Mouse (Mus musculus): ENCODE measurements around the gene Cela2a. TPM values are rescaled to one million over a fixed set of nuclear protein-coding genes. Genes with fewer than 3 reads are reported as not detected.
"Not testable (repeated sequence)": the region's sequence is repeated elsewhere in the genome, so short reads cannot be mapped to it uniquely, and the experiment has no call there.

Cela2a gene
- polyA plus RNA-seq, 1 experiment: not detected

GRCm38 (mm10) chr4:141787046-141787445 lies 38.9 kb downstream of the Cela2a start:
- WGBS: 82% methylated on average over 6 of the region's 6 CpGs
- Histone ChIP-seq H3K4me1 (ENCODE audit: control insufficient read depth, insufficient read depth, low read length) (no peaks in the 10 kb centered on the region; the same call in 1 of the 2 replicates), H3K27ac (ENCODE audit: control insufficient read depth, insufficient read depth, low read depth, low read length, poor library complexity) (no peak overlapping the region), H3K4me3 (replicated peaks; ENCODE audit: control insufficient read depth, low read depth, low read length) (no peak overlapping the region)
- no peak for TF ChIP-seq POLR2A (IDR thresholded peaks at IDR 0.05; ENCODE audit: borderline replicate concordance, control insufficient read depth, low read depth, low read length)
- no peak for TF ChIP-seq CTCF (IDR thresholded peaks at IDR 0.05; ENCODE audit: control insufficient read depth, insufficient read depth, low read length)

- 89% methylated on average over 13 of the region's 13 CpGs for WGBS
- no peak for TF ChIP-seq CTCF (IDR thresholded peaks at IDR 0.05; ENCODE audit: control insufficient read depth, insufficient read depth, low read length)
- no peak for TF ChIP-seq POLR2A (IDR thresholded peaks at IDR 0.05; ENCODE audit: borderline replicate concordance, control insufficient read depth, low read depth, low read length)
- no peaks in the 10 kb centered on the region; the same call in 1 of the 2 replicates for H3K4me1 ChIP-seq (ENCODE audit: control insufficient read depth, insufficient read depth, low read length)
Measured at GRCm38 (mm10) chr4:141786141-141786540, 39.8 kb downstream of the Cela2a start.

DNA sequence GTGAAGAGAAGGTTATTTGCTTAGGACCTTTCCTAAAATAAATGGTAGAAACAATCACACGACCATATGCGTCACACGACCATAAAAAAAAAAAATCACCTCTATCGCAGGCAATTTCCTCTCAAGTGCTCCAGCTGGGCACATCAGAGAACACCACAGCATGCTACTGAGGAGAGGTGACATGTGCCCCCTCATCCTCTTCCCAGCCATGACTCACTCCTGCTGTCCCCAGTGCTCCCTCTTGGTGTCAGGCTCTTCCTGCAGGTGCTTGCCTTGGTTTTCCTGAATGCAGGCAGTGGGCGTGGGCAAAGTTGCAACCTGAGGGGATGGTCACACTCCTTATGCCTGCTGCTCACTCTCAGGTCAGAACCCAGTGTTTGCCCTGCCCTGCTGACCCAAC lies 41.1 kb downstream of the Cela2a start:
- Histone ChIP-seq H3K27ac (ENCODE audit: control insufficient read depth, insufficient read depth, low read depth, low read length, poor library complexity) (no peak overlapping the region), H3K4me3 (replicated peaks; ENCODE audit: control insufficient read depth, low read depth, low read length) (no peak overlapping the region), H3K4me1 (ENCODE audit: control insufficient read depth, insufficient read depth, low read length) (no peaks in the 10 kb centered on the region)
- TF ChIP-seq POLR2A (IDR thresholded peaks at IDR 0.05; ENCODE audit: borderline replicate concordance, control insufficient read depth, low read depth, low read length) (no peak), CTCF (IDR thresholded peaks at IDR 0.05; ENCODE audit: control insufficient read depth, insufficient read depth, low read length) (no peak)
- WGBS: 92% methylated on average over 5 of the region's 5 CpGs

More at GRCm38 (mm10) chr4:141786141-141786540, 39.8 kb downstream of the Cela2a start:
- Histone ChIP-seq H3K4me3 (replicated peaks; ENCODE audit: control insufficient read depth, low read depth, low read length) (no peak overlapping the region), H3K27ac (ENCODE audit: control insufficient read depth, insufficient read depth, low read depth, low read length, poor library complexity) (no peak overlapping the region)

DNA sequence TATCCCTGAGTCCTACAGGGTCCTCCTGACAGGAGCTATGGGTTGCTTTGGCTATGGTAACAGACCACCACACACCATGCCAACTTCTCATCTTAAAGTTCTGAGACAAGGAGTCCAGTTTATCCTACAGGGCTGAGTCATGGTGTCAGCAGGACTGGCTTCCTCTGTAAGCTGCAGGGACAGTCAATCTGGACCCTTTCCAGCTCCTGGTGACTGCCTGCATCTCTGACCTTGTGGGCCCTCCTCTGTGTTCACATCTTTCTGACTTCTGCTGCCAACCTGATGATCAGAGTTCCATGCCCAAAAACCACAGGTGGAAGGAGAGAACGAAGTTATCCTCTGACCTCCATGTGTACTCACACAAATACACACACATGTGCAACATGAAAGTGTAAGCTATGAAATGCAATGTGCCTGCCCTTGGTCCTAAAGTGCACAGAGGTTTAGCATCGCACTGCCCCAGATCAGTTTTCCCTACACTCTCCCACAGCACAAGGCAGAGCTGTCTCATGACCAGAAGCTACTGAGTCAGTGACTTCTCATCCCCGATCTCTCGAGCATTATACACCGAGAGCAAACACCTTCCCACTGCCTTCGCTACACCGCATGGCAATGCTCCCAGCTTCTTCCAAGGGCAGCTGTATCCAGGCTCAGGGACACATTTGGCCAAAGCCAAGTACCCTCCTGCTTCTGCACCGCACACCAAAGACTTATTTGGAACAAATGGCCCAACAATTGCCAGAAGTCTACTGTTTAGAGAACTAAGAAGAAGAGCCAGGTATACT lies 44.6 kb downstream of the Cela2a start:
- H3K4me1 ChIP-seq (ENCODE audit: control insufficient read depth, insufficient read depth, low read length): no peaks in the 10 kb centered on the region
- TF ChIP-seq CTCF (IDR thresholded peaks at IDR 0.05; ENCODE audit: control insufficient read depth, insufficient read depth, low read length) (no peak), POLR2A (IDR thresholded peaks at IDR 0.05; ENCODE audit: borderline replicate concordance, control insufficient read depth, low read depth, low read length) (no peak)
- no peak overlapping the region for H3K4me3 ChIP-seq (replicated peaks; ENCODE audit: control insufficient read depth, low read depth, low read length)
- 94% methylated on average over 8 of the region's 8 CpGs for WGBS
- no peak overlapping the region for H3K27ac ChIP-seq (ENCODE audit: control insufficient read depth, insufficient read depth, low read depth, low read length, poor library complexity)

DNA sequence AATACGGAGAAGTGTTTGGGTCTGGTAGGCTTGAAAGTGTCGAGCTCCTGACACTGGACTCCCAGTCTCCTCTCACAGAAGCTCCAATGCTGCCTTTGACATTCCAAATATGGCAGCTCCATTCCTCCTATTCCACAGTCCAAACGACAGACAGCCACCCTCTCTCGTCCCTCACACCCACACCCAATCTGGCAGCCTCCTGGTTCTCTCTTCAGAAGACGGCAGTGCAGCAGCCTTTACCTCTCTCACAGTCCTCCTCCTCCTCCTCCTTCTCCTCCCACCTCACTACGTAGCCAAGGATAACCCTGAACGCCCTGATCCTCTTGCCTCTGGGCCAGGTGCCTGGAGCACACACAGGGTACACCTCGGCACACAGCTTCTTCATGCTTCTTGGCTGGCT lies 46.1 kb downstream of the Cela2a start:
- 93% methylated on average over 8 of the region's 8 CpGs for WGBS
- Histone ChIP-seq H3K4me3 (replicated peaks; ENCODE audit: control insufficient read depth, low read depth, low read length) (no peak overlapping the region), H3K27ac (ENCODE audit: control insufficient read depth, insufficient read depth, low read depth, low read length, poor library complexity) (no peak overlapping the region), H3K4me1 (ENCODE audit: control insufficient read depth, insufficient read depth, low read length) (no peaks in the 10 kb centered on the region)
- TF ChIP-seq POLR2A (IDR thresholded peaks at IDR 0.05; ENCODE audit: borderline replicate concordance, control insufficient read depth, low read depth, low read length): no peak
- TF ChIP-seq CTCF (IDR thresholded peaks at IDR 0.05; ENCODE audit: control insufficient read depth, insufficient read depth, low read length): no peak

GRCm38 (mm10) chr4:141773019-141773418 lies 52.9 kb downstream of the Cela2a start:
- 93% methylated on average over 4 of the region's 4 CpGs for WGBS
- not testable (repeated sequence) for H3K4me3 ChIP-seq (replicated peaks; ENCODE audit: control insufficient read depth, low read depth, low read length); H3K4me1 ChIP-seq (ENCODE audit: control insufficient read depth, insufficient read depth, low read length); H3K27ac ChIP-seq (ENCODE audit: control insufficient read depth, insufficient read depth, low read depth, low read length, poor library complexity)

DNA sequence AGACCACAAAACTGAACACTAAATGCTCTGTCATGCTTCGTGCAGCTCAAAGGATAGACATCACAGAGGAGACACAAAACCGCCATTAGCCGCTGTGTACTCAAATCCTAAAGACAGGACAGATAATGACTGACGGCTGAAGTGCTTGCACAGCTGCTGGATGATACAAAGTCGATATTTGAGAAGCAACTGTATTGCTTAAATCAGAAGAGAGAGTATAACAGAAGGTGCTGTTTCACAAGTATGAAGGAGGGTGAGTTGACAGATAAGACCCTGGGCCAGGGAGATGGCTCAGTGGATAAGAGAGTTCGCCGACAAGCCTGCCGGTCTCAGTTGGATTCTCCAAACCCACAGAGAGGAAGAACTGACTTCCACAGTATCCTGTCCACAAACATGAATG lies 54.1 kb downstream of the Cela2a start:
- 36% methylated on average over 8 of the region's 8 CpGs for WGBS
- Histone ChIP-seq H3K4me1 (ENCODE audit: control insufficient read depth, insufficient read depth, low read length) (peaks cover 1% of the 10 kb centered on the region), H3K4me3 (replicated peaks; ENCODE audit: control insufficient read depth, low read depth, low read length) (no peak overlapping the region), H3K27ac (ENCODE audit: control insufficient read depth, insufficient read depth, low read depth, low read length, poor library complexity) (no peak overlapping the region)
- TF ChIP-seq CTCF (IDR thresholded peaks at IDR 0.05; ENCODE audit: control insufficient read depth, insufficient read depth, low read length) (no peak), POLR2A (IDR thresholded peaks at IDR 0.05; ENCODE audit: borderline replicate concordance, control insufficient read depth, low read depth, low read length) (no peak)

DNA sequence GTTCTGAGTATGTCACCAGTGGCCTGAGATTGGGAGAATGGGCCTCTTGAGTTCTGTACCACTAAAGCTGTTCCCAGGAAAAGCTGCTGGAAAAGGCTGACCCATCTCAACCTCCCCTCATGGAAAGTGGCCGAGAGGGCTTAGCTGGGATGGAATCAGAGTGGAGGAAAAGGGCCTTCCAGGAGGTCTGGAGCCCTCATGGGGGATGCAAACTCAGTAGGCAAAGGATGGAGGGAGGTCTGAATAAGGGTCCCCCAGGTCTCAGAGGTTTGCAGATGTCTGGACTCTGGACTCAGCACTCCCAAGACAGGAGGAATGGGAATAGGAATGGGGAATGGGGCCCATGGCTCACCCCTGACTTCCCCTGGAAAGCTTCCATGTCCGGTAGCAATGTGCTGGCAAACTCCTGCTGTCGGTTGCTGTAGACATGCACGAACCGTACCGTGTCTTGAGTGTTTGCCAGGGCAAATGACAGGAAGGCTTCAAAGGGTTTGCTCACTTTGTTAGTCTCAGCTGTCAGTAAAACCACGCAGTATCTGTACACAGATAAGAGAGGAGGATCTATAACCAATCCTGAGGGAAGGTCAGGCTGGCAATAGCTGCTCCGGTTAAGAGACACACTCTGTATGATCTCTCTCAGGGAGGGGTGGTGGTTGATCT lies 56.3 kb downstream of the Cela2a start:
- Histone ChIP-seq H3K4me3 (replicated peaks; ENCODE audit: control insufficient read depth, low read depth, low read length) (no peak overlapping the region), H3K4me1 (ENCODE audit: control insufficient read depth, insufficient read depth, low read length) (peaks cover 1% of the 10 kb centered on the region), H3K27ac (ENCODE audit: control insufficient read depth, insufficient read depth, low read depth, low read length, poor library complexity) (no peak overlapping the region)
- no peak for TF ChIP-seq CTCF (IDR thresholded peaks at IDR 0.05; ENCODE audit: control insufficient read depth, insufficient read depth, low read length)
- TF ChIP-seq POLR2A (IDR thresholded peaks at IDR 0.05; ENCODE audit: borderline replicate concordance, control insufficient read depth, low read depth, low read length): no peak
- WGBS: 60% methylated on average over 8 of the region's 8 CpGs
